Mouse (Mus musculus): ENCODE data around the gene Tmem120a.

GRCm38 (mm10) chr5:135736544-135736943, 7.7 kb downstream of the Tmem120a start:
- TF ChIP-seq CTCF (conservative IDR thresholded peaks at IDR 0.05; ENCODE audit: low read length) (no peak), NANOG (IDR thresholded peaks at IDR 0.05; ENCODE audit: borderline replicate concordance, low read length) (no peak)

Measured in E14TG2a.4 (cell line).